Mouse (Mus musculus): ENCODE data around the gene Ptpra.

DNA sequence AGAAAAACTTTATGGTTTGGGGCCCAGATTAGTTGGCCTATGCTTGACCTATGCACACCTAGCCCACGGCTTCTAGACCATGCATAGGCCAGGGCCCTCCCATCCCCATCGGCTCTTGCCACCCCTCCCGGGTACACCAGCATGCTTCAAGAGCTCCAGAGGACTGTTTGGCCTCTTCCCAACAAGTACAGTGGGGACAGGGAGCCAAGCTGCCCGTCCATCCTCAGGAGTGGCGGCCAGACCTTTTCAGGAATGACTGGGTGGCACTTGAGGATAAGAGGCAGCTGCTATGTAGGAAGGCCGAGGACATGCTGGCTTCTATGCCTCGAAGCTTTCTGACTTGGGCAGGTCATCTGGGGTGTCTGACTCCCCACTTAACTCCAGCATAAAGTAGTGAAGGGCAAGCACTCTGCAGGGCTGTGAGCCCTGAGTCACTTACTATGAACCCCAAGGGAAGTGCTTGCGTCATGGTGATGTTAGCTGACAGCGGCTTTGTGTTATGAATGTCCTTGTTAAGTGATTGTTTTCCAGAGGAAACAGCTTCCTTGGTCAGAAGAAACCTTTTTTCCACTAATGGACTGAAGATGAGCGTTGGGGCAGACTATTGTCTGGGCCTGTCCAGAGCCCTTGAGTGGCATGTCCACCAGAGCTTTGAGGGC lies 134.0 kb downstream of the Ptpra start:
- no peak for TF ChIP-seq POLR2A (IDR thresholded peaks at IDR 0.05; ENCODE audit: low read depth, low read length)
- no peak for TF ChIP-seq CTCF (IDR thresholded peaks at IDR 0.05; ENCODE audit: extremely low read depth, insufficient read depth, insufficient read length, insufficient replicate concordance)

All from spleen, adult 2 months (tissue).